Mouse (Mus musculus) central nervous system, embryonic 18 days (tissue): ENCODE data around the gene Sertm1. TPM values are rescaled to one million over a fixed set of nuclear protein-coding genes. Genes with fewer than 3 reads are reported as not detected.

Experiments used
- polyA plus RNA-seq: library from polyadenylated mRNA; depleted of rRNA; stranded (reverse); fragments of >200 nt; gene quantifications from 2 replicates; pipeline ENCODE4 v1.2.3, GENCODE M21; 2012; rRNA removed

Gene Sertm1
- polyA plus RNA-seq = 13.9 and 14.2 TPM in 2 replicates

DNA sequence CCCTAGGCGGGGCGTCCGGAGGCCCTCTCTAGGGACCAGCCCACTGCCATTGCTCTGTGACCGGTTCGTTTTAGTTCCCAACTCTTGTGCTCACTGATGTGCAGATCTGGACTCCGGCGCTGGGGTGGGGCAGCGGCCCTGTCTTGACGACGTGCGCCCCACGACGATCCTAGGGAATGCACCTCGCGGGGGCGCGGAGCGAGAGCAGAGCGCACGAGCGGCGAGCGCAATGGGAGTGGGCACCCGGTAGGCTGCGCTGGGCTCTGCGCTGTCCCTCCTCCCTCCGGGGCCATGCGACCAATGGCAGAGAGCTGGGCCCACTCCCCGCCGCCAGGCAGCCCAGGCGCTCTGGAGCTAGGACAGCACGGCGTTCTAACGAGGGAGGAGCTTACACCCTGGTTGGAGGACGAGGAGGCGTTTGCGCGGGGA lies at the start of gene Sertm1:
Gene Sertm1 (minus strand): TSS at position 245 of the 429 bp plus-strand sequence.

Other genes with a start within 250 kb of the Sertm1 start
- gene Supt20, start 223.1 kb downstream of the Sertm1 start, polyA plus RNA-seq = 98.0 and 105 TPM in 2 replicates
- gene Gm21958, start 201.5 kb downstream of the Sertm1 start, polyA plus RNA-seq = not detected in 2 replicates
- 101 and 102 TPM in 2 replicates for gene Exosc8, start 180.5 kb downstream of the Sertm1 start, polyA plus RNA-seq
- 38.6 and 41.2 TPM in 2 replicates for gene Alg5, start 180.3 kb downstream of the Sertm1 start, polyA plus RNA-seq
- 1.1 and 1.6 TPM in 2 replicates for gene Smad9, start 160.3 kb downstream of the Sertm1 start, polyA plus RNA-seq
- 78.4 and 79.2 TPM in 2 replicates for gene Rfxap, start 108.1 kb downstream of the Sertm1 start, polyA plus RNA-seq
- 2.9 and 3.1 TPM in 2 replicates for gene Ccna1, start 139.6 kb upstream of the Sertm1 start, polyA plus RNA-seq
- gene Spg20, start 196.2 kb upstream of the Sertm1 start, polyA plus RNA-seq = 9.6 and 10.4 TPM in 2 replicates
- gene Ccdc169, start 221.5 kb upstream of the Sertm1 start, polyA plus RNA-seq = 0.27 TPM in 2 replicates